Mouse (Mus musculus): Measurements from ENCODE around the gene Rnaseh2b.

Rnaseh2b gene

DNA sequence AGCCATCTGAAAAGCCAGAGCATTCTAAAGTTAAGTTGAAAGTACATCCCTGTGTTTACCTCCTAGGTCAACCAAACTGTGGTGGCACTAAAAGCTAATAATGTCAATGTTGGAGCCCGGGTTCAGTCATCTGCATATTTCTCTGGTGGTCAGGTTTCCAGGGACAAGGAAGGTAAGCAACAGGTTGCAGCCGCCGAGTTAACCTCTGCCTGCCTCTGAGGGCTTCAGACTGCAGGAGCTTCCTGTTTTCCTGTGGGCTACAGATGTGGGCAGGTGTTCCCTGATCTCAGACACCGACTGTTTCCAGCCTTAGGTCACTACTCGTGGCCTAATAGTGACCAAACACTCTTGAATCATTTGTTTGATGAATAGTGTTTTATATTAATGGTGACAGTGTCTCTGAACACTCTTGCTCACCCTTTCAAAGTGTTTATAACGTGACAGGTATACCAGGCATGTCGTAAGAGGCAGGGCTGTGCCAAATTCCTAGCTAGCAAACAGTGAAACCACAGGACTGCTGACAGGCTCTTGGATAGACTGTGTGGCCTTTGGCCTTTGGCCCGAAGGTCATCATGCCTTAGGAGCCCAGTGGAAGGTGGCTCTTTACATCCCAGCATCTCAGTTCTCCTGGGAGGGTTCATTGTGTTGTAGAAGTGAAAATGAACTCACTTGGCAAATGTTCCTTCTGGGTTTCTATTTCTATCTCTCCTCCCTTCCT lies 69.0 kb downstream of the Rnaseh2b start:
- no peak for DNase-seq (ENCODE audit: low spot score)

DNA sequence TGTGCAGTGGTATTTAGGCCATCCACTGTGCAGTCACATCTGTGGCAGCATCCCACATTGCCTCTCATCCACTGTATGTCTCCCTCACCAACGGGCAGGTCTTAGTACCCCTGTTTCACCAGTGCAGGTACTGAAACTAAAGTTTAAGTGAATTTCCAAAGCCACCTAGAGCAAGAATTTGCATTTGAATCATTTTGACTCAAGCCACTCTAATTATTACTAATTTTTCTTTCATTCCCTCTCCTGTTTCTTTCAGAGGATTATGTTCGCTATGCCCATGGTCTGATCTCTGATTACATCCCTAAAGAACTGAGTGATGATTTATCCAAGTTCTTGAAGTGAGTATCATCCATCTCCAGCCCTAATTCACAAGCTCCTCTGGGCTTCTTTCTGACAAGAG lies 71.4 kb downstream of the Rnaseh2b start:
- DNase-seq (ENCODE audit: low spot score), result no peak

DNA sequence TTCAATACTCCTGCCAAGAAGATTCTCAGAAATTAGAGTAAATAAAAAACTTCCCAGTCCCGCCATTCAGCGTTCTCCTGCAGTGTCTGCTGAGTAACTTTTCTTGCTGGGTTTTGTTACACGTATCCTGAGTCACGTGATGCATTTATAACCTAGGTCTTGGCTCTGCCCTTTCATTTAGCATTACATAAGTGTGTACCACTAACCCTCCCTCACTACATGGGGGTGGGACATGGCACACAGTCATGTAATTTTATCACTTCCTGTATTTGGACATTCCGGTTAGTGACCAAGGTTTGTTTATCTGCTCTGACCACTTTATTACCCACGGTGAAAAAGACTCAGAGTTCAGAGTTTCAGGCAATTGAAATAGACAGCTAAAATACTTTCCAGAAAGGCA lies 78.4 kb downstream of the Rnaseh2b start:
- DNase-seq (ENCODE audit: low spot score), result no peak

DNA sequence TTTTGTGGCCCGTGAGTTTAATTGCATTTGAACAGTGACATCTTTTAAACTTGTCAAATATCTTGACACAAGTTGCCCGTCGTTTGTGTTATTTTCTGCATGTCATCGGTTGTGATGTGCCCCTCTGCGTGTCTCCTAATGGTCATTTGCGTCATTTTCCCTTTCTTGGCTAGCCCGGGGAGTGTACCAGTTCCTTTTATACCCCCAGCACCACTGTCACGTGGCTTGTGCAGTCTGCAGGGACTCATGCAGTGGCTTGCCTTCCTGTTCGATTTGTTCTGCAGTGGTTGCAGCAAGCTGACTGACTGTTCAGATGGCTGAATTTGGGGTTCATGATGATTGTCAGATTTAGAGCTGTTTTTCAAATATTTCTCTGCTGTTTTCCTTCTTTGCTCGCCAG lies 81.6 kb downstream of the Rnaseh2b start:
- no peak for DNase-seq (ENCODE audit: low spot score)

DNA sequence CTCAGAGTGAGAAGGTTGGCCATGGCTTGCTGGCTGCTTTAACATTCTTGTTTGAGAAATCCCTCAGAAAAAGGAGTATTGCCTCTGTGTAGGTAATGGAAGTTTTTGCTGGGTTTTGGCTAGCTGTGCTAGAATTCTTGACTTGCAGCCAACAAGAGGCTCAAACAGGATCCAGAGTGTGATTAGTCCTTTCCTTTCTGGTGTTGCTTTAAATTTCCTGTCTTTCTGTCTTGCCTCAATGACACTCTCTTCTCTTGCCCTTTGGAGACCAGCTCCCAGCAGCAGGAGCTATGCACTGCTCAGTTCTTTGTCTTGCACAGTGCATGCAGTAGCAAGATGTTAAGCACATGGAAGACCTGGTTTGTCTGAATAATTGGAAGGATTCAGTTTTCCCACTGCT lies 83.3 kb downstream of the Rnaseh2b start:
- DNase-seq (ENCODE audit: low spot score), result no peak

DNA sequence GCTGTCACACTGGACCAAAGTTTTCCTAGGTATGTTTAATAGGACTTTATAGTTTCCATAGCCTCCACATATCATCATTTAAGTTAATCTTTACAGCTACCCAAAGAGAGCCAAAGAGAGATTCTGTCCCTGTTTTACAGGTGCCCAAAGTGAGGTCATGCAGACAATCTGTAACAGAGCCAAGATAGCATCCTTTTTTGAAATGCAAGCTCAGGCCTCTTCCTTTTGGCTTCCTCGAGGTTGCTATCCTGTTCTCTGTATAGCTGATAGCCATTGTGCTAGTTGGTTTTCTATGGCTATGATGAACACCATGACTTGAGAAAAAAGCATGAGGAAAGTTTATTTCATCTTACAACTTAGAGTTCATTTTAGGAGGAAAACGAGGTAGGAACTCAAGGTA lies 83.7 kb downstream of the Rnaseh2b start:
- no peak for DNase-seq (ENCODE audit: low spot score)

DNA sequence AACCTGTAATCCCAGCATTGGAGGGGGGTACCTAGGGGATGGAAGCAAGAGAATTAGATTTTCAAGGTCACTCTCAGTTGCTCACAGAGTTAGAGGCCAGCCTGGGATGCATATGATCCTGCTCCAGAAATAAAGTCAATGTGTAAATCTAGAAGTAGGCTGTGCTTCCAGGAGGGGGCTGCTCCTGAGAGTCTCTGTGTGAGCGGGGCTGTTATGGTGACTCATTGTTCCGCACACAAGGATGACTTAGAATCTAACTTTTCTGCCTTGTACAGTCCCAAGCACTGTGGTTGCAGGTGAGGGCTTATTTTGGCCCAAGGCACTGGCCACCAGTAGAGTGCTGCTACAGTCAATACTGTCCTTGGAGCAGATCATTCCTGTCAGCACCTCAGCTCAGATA lies 87.0 kb downstream of the Rnaseh2b start:
- no peak for DNase-seq (ENCODE audit: low spot score)

DNA sequence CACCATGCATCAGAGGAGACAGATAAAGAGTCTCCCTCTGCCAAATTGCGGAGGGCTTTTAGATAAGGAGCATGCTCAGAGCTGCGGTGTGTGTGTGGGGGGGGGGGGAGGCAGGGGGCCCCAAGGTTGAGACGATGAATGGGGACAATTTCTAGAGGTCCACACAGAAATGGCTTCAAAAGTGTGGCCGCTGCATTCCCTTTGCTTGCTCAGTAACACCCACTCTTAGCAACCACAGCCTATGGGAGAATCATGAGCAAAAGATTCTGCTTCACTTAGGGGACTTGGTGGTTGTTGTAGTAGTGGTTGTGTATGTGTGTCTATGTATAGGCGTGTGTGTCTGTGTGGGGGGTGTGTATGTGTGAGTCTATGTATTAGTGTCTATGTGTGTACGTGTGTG lies 88.2 kb downstream of the Rnaseh2b start:
- DNase-seq (ENCODE audit: low spot score), result no peak

DNA sequence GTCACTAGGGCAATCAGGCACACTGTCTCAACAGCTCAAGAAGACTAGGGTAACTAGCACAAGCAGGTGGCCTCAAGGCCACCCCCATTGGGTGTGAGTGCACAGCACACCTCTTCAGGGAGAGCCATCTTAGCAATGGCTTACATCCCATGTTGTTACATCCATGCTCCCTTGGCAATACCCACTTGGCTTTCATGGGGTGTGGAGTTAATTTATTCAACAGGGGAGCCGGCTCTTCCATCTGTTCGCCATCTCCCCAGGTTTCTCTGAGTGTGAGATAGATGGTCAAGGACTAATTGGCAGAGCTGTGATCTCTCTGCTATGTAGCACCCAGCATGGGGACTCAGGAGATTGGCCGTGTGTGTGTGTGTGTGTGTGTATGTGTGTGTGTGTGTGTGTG lies 90.7 kb downstream of the Rnaseh2b start:
- no peak for DNase-seq (ENCODE audit: low spot score)

DNA sequence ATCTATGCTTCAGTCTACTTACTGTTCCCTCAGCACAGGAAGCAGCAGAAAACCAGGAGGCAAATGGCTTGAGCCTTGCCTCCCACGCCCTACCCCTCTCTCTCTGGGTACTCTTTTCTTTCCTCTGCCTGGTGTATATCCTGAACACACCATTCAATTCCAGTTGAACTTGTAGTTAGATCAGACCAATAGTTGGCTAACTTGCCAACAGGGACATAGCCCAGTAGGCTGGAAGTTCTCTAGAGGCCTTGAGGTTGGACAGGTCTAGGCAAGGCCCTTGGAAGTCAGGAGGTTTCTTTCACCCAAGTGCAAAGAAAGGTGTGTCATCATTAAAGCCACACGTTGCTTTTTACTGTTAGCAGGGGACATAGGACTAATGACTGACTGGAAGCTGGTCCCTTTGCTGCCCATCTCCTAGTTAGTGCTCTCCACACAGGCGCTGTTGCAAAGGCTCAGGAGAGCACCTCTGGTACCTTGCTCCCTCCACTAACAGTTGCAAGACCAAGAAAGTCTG lies 91.5 kb downstream of the Rnaseh2b start:
- no peak for DNase-seq (ENCODE audit: low spot score)

DNA sequence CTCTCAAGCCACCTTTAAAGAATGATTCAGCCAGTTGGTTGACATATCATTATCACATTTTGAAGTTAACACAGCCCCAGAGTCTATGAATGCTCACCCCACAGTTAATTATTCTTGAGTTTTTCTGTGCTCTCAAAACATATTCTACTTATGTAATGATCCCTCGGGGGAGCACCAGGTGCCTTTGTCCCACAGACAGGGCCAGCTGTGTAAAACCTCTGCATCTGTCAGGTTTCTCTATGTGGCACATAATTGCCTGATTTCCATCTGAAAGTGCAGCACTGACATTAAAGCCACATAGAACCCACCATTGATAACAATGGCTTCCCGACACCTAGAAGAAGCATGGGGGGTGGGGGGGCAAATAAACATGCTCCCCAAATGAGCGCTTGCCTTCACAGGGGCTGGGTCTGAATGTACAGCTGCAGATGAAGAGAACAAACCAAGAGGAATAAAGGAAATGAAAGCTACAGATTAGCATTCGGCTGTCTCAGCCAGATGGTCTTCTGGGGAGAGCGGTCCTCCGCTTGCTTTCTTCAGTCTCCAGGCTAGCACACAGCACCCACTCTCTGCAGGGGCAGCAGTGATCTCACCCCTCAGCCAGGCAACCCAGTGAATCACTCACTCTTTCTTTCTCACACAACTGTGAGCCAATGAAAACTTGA lies 96.8 kb downstream of the Rnaseh2b start:
- DNase-seq (ENCODE audit: low spot score), result peak; percentile 5

DNA sequence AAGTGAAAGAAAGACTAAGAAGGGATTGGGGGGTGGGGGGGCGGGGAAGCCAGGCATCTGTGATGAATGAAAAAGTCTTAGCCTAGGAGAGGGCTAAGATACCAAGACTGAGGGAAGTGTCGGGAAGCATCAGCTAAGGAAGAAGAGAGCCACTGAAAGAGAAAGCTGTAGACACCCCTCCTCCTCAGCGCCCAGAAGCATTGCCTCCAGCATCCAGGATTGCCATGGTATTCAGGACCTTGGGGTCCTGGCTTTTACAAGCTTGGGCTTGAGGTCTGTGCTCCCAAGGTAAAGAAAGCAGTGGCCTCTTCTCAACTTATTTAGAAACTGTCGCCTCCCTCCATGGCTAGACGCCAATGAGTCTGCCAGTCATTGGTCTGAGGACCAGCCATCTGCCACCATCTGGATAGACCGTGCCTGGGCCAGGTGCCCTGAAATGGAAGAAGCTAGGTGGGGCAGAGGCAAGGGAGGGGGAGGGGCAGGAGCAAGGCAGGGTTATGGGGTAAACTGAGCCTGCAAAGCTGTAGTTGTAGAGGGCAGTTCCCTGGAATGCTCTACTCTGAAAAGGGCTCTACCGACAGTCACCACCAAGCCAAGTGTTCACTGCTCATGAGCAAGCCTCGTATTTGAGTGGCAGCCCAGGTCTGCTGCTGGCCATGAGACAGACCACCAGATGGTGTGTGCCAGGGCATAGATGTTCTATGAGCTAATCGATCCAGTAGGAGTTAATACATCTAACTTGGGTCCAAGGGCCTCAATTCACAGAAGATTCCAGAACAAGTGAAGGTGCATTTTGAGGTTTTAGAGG lies 97.5 kb downstream of the Rnaseh2b start:
- DNase-seq (ENCODE audit: low spot score), result no peak

DNA sequence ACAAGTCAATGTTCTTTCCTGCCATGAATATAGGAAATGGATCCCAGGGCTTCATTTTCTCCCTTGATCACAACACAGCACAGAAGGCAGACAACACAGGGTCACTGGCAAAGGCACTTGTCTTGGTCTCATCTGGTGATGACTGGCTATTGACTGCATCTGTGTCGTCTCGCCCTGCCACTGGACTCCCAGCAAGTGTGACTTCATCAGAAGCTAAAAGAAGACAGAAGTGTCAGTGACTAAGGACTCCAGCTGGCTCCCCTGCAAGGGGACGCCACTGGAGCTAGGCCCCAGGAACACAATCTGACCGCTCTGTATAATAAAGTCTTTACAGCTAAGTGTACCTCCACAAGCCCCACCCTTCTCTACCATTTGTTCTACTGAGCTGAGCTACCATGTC lies 100.4 kb downstream of the Rnaseh2b start:
- DNase-seq (ENCODE audit: low spot score), result no peak

DNA sequence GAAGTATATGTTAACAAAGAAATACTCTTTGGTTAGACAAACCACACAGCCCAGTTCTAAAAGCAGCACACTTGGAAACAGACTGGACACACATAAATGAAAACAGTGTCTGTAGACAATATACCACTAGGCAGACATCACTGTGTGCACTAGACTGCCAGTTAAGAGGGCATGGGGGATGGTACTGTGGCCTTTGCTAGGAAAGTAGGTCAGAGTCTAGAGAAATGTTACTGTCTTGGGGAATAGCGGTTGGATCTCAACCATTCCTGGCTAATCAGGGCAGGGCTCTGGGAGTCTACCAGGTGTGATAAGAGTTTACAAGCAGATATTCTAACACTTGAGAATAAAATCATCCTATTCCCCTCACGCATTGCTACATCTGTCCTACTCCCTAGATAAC lies 103.0 kb downstream of the Rnaseh2b start:
- DNase-seq (ENCODE audit: low spot score), result no peak

DNA sequence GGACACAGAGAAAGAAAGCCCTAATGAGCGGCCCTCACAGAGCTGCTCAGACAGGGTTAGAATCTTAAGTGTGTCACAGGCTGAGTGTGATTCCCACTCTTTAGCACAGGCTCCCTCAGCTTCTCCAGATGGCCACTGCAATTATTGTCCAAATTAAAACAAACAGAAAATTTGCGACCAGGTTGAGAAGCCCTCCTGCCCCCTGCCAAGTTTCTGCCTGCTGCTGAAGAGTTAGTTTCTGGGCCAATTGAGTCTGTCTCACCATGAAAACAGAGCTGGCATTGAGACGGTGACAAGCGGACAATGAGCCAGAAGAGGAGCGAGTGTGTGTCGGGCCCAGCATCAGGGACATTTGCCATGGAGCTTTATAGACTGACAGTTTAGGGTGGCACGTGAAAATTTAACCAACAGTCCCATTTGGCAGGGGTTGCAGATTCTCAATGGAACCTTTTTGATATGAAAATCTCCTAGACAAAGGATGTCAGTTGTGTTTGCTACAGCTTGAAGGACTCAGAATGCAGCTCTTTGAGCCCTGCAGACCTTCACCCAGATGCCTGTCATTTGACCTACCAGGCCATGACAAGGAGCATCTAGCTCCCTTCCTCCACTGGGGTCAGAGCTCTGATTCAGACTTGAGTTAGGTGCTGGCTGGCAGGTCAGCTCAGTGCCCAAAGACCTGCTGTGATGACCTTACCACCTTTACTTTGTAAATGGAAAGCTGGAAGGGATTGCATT lies 123.8 kb downstream of the Rnaseh2b start:
- no peak for DNase-seq (ENCODE audit: low spot score)

DNA sequence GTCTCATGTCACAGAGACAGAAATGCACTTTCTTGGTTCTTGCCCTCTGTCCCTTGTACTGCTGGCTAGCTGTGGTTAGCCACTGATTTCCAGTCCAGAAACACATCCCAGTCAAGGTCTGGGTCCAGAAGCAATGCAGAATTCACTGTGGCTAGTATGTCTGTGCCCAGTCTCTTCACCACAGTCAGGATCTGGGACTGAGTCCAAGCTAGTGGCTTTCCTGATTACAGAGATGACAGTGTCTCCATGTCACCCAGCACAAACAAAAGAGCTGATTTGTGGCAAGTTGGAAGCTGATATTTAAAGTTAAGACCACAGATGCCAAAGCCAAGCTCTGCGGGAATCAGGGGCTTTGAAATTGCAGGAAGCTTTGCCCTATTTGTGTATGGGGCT lies 124.3 kb downstream of the Rnaseh2b start:
- DNase-seq (ENCODE audit: low spot score), result no peak

DNA sequence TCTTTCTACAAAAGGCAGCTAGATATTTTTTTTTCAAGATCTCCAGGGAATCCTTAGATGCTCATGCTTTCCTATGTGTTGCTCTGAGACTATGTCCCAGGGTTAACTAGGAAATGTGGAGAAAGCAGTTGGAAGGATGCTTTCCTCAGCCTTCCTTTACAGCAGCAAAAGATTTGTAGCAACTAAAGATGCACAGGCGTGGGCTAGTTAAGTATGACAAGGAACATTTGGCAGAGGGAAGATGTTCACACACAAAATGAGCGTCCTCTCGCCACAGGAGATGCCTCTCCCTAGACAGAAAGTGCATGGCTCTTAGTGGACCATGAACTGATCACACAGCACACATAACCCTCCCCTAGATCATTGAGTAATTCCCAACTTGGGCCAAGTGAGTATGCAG lies 125.1 kb downstream of the Rnaseh2b start:
- no peak for DNase-seq (ENCODE audit: low spot score)

DNA sequence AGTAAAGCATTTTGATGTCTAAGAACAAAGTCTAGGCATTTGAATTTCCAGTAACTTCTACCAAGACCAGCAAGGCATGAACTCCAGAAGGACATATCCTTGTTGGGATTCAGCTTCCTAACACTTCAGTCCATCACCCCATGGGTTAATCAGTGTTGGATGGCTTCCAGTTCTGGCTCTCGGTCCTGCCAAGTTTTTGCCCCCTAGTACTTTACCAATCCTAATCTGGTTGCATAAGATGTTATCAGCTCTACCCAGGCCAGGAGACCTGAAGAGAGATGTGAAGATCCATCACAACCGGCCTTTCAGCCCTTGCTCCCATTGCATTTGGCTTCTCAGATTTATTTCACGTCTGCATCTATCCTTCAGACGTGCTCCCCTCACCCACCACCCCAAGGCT lies 129.9 kb downstream of the Rnaseh2b start:
- DNase-seq (ENCODE audit: low spot score), result no peak
